In the genomic region with DNA sequence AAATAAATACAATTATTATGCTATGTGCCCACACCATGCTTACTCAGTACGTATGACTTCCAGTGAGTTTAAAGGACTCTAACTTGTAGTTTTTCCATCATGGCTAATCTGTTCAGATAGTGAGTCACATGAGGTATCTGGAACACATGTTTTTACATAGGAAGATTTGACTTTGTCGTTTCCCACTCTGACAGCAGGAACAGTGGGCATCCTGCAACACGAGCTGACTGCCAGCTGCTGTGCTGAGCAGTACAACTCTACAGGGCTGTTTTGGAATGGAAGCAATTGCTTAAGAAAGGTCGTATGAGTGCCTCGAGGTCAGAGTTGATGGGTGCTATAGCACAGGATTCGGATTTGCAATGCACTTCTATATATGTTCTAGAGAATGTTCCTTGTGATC, we compare ENCODE assay signal across 12 mouse cellular contexts.
"Had no signal": no experiment of that assay in that cellular context is flagged by ENCODE, and none has a peak within 500 bp of the region (broad histone marks: within the 10 kb centered on the region; RNA-seq: fewer than 3 reads in every experiment).

No protein-coding gene starts in this region.

- DNase-seq: kidney, postnatal 25 days; lung, postnatal 36 days; midbrain, embryonic 14.5 days; right cerebral cortex, adult 18-20 months; right cerebral cortex, postnatal 25 days; thymus, postnatal 4 days had no signal

- H3K4me2 ChIP-seq: limb, embryonic 15.5 days; liver, embryonic 12.5 days; neural tube, embryonic 15.5 days had no signal

- H3K9ac ChIP-seq: limb, embryonic 15.5 days; liver, embryonic 12.5 days; neural tube, embryonic 15.5 days had no signal

- H3K4me3 ChIP-seq: left cerebral cortex, adult 2 months; limb, embryonic 15.5 days; liver, embryonic 12.5 days; midbrain, embryonic 10.5 days; myocyte; neural tube, embryonic 15.5 days had no signal

- H3K4me1 ChIP-seq: limb, embryonic 15.5 days; midbrain, embryonic 10.5 days; neural tube, embryonic 15.5 days had no signal

- H3K27me3 ChIP-seq: limb, embryonic 15.5 days; liver, embryonic 12.5 days; neural tube, embryonic 15.5 days had no signal

- ATAC-seq: liver, embryonic 12.5 days had no signal

- H3K27ac ChIP-seq: left cerebral cortex, adult 2 months; limb, embryonic 15.5 days; liver, embryonic 12.5 days; midbrain, embryonic 10.5 days; neural tube, embryonic 15.5 days had no signal

- H3K9me3 ChIP-seq: limb, embryonic 15.5 days; liver, embryonic 12.5 days; midbrain, embryonic 10.5 days; neural tube, embryonic 15.5 days had no signal
